Mouse (Mus musculus): ENCODE measurements around the gene Rabggtb.
"Not testable (repeated sequence)": the region's sequence is repeated elsewhere in the genome, so short reads cannot be mapped to it uniquely, and the experiment has no call there.

Gene Rabggtb

GRCm38 (mm10) chr3:153863816-153864215, 49.0 kb downstream of the Rabggtb start:
- DNase-seq (ENCODE audit: low spot score) = no peak

DNA sequence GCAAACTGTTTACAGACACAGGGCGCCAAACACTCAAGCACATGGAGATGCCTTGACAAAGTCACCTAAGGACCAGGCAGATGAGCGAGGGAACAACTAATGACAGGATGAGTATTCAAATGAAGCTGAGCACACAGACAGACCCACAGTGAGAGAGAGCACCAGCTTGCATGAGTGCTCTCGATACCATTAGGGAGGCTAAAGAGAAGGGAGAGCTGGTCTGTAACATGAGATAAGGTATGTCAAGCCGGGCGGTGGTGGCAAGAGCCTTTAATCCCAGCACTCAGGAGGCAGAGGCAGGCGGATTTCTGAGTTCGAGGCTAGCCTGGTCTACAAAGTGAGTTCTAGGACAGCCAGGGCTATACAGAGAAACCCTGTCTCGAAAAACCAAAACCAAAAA, 52.4 kb downstream of the Rabggtb start:
- not testable (repeated sequence) for DNase-seq (ENCODE audit: low spot score)

DNA sequence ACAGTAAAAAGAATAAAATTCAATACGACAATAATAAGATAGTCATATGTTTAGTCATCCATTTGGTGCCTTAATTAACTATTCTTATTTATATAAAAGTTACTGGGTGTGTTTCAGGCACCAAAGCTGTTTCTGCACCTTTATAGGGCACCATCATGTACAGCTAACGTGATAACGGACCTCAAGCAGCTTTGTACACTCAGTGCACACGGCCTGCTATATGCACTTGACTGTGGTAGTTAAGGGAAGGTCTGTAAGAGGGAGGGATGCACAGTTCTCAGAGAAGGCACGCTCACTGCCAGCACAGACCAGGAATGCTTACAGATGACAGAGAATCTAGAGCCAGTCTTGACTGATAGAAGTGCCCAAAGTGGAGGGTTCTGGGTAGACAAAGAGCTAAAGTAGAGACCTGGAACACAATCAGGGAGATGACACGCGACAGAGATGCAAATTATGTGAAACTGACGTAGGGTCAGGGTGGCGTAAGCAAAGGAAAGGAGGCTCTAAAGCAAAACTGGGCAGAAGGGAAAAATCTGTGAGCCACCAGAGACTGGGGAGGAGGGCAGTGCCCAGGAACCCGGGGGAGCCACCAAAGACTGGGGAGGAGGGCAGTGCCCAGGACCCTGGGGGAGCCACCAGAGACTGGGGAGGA, 54.3 kb downstream of the Rabggtb start:
- DNase-seq (ENCODE audit: low spot score) = no peak
